Mouse (Mus musculus) c-Kit-positive CD71-negative TER-119-negative erythroid progenitor cells, embryonic 14.5 days (primary cell): ENCODE results near the gene Tlr13.

ENCODE experiments used
- DNase-seq: peaks from one replicate; pipeline ENCODE4 v3.0.0-alpha.2; 2013; ENCODE audit warnings: low read depth

The Tlr13 gene

DNA sequence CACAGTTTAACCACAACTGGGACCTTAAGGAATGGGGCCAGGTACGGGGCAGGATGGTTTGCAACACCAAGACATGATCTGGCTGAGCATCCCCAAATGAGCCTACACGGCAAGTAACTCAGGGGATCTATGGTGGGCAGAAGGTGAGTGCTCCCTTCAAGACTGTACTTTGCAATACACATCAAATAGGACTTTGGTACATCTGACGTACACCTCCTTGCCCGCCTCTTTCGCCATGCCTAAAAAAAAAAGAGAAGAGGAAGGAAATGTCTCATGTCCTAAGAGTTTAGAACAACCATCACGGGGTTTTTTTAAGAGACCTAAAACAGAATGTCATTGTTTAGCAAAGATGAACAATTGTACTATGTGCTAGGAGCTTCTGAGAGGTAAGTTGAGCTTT, at the start of gene Tlr13:
Gene Tlr13 (plus strand): TSS at position 269 of the 400 bp plus-strand sequence.
- no peak for DNase-seq

DNA sequence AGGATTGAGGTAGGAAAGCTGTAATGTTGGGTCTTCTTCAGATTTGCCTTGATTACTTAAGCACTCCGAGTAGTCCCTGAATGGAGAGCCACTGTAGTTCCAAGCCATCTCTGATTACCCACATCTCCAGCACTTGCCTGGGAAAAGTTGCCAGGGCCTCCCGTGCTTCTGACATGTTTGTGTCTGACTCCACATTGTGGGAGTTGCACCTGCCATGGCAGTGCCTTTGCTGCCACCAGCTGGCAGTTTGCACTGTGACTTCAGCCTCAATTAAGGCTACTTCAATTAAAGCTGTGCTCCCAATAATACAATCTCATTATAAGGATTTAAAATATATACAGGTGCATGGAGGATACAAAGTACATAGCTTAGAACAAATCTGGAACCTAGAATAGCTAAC, 37.5 kb upstream of the Tlr13 start:
- DNase-seq: no peak

- DNase-seq: no peak
Observed at GRCm38 (mm10) chrX:106113881-106114280, 29.1 kb upstream of the Tlr13 start.

- DNase-seq: no peak
Observed at GRCm38 (mm10) chrX:106114674-106115073, 28.3 kb upstream of the Tlr13 start.

- no peak for DNase-seq
Observed at GRCm38 (mm10) chrX:106122823-106123222, 20.2 kb upstream of the Tlr13 start.

GRCm38 (mm10) chrX:106128283-106128682, 14.7 kb upstream of the Tlr13 start:
- DNase-seq: no peak

DNA sequence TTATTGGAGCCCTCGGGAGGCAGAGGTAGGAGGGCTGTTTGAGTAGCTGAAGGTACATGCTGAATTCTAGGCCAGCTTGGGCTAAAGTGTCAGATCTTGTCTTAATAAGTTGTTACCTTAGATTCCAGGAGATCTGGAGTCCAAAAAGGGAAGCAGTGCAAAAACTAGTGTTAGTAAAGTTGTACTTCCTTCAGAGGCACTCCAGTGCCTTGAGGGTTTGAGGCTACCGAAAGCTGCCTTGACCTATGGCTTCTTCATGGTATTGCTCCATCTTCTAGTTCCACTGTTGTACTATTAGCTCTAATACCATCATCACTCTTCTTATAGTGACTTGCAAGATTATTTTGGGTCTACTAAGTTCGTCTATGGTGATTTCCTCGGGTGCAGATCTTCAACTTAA, 13.1 kb upstream of the Tlr13 start:
- DNase-seq: no peak

DNA sequence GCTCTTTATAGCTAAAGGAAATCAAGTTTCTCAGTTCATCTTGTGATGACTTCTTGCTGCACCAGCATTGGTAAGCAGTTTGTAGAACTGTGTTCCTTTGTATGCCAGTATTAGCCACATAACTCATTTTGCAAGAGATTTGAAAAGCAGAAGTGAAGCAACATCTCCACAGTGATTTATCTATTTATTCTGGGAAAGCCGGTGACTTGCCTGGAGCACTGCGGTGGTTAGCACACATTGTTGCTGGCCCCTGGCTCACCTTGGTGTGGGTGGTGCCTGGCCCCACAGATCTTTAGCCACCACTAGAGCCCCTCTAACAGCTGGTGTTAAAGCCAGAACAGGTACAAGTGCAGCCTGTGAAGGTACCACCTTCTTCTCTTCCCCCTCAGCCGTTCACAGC, 8.1 kb upstream of the Tlr13 start:
- DNase-seq: no peak

DNA sequence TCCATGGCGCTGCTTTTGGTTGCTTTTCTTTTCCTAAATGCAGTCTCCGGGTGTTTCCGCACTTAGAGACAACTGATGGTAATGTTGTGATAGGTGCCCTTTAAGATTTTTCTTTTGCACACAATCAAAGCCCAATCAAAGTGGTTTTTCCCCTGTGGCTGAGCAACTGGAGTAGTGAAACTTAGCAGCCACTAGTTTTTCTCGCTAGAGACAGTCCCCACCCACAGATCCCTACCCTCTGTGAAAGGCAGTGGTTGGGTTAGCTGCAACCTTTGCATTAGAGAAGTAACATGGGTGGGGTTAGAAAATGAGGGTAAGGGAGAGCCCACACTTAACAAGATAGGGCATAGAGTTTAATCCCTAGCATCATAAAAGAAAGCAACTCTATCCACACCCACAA, 7.5 kb upstream of the Tlr13 start:
- DNase-seq: no peak

DNA sequence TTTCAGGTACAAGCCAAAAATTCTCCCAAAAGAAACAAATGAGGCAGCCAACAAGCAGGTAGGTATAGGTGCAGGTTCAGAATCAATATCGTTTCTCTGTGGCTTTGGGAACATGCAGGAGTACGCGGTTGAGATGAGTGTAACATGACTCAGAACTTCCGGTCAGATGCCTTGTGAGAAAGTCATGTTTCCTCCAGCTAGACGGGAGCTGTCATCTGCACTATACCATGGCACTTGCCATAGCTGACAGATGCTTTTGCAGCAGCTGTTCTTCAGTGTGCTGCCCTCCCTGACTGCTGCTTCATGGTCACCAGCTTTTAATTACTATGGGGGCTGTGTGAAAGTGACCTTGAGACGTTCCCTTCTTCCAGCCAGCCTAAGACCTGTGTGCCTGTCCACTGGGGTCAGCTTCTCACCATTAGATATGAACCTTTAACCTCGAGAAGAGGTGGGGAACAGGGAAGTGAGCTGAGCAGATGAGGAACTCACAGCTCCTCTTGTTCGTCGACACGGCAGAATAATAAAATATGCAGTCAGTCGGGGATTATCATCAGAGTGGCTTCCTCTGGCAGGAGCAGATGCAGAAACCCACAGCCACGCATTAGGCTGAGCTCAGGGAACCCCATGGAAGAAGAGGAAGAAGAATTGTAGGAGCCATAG, 7.0 kb upstream of the Tlr13 start:
- no peak for DNase-seq

DNA sequence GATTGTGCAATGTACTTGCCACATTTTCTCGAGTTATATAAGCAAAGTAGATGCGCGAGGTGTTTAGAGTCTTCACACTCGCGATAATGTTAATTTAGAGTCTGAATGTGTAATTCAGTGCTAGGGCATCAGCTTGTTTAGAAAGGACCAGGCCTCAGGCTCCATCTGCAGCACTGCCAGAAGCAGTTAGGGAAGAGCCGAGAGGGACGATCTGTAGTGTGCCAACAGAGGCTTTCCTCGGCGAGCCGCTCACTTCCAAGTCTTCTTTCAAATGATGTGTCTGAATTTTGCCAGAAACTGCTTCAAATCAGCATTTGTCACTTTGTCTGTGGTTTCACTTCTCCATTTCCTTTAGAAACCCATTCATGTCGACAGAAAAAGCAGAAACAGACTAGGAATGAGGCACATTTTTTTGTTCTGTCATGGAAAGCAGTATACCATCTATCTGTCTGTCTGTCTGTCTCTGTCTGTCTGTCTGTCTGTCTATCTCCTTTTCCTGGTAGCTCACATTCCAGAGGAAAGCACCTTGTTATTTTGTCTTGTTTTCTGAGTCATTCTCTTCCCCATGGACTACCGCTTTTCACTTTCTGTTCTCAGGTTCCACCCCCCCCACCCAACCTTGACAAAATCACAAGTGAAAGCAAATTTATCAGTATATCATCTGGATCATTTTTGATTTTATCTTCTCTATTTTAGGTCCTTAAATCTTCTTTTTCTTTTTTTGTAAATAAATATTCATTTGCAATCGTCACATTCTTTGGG, 3.5 kb upstream of the Tlr13 start:
- DNase-seq: no peak

DNA sequence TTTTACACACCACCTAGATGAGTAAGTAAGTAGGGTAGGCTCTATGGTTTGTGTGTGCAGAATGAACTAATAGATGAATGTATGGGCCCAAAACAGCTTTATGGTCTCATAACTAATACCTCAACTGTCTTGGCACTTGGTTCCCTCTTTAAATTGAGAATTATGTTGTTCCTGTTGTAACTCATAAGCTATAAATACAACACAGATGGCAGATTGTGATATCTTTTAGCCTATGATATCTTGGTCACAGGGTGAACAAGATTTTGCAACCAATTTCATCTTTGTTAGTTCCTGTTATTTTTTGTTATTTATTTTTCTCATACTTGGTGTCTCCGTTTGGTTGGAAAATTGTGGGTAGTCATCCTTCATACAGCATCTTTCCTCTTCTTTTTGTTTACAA, 5.2 kb downstream of the Tlr13 start:
- no peak for DNase-seq

DNA sequence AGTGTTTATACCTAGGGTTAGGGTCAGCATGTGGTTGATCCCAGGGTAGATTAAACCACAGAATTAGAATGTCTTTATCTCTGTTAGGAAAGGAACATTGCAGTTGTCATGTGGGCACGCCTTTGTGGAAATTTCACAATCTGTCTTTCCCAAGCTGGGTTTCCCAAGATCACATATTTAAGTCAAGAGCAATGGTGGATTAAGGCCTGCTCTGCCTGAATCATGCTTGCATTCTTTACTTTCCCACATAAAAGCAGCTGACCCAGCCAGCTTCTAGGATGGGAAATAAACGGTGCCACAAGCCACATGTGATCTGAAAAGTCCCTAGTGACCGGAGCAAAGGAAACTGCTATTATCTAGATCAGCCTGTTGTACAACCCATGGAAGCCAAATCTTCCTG, 6.5 kb downstream of the Tlr13 start:
- no peak for DNase-seq

GRCm38 (mm10) chrX:106154180-106154586, 11.2 kb downstream of the Tlr13 start:
- no peak for DNase-seq

- no peak for DNase-seq
Observed at GRCm38 (mm10) chrX:106155892-106156291, 12.9 kb downstream of the Tlr13 start.

GRCm38 (mm10) chrX:106163995-106164394, 21.0 kb downstream of the Tlr13 start:
- no peak for DNase-seq

DNA sequence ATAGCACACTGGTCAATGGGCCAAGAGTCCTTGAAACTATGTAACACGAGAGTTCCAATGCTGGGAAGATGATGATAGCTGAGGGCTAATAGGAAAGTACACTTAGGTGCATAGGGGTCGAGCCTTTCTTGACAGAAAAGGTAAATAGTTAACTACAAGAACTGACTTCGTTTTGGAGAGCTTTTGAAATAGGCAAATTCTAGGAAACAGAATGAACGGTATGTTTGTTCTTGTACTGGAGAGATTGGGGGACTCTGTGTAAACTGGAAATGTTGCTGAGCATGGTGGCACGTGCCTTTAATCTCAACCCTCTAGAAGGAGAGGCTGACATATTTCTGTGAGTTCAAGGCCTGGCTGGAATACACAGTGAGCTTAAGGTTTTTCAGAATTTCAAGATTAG, 21.6 kb downstream of the Tlr13 start:
- DNase-seq: no peak

DNA sequence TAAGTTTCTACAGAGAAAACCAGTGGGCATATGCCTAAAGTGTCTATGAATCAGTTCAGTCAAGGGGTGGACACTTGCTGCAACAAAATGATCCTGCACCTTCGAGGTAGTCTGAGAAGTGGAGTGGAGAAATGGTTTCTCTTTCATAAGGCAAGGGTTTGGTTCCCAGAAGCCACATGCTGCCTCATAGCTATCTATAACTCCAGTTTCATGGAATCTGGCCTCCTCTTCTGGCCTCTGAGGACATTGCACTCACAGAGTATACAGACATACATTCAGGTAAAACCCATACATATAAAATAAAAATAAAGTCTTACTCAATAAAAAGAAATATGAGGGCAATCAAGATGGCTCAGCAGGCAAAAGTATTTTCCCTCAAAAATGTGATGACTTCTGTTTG, 22.1 kb downstream of the Tlr13 start:
- DNase-seq: no peak

DNA sequence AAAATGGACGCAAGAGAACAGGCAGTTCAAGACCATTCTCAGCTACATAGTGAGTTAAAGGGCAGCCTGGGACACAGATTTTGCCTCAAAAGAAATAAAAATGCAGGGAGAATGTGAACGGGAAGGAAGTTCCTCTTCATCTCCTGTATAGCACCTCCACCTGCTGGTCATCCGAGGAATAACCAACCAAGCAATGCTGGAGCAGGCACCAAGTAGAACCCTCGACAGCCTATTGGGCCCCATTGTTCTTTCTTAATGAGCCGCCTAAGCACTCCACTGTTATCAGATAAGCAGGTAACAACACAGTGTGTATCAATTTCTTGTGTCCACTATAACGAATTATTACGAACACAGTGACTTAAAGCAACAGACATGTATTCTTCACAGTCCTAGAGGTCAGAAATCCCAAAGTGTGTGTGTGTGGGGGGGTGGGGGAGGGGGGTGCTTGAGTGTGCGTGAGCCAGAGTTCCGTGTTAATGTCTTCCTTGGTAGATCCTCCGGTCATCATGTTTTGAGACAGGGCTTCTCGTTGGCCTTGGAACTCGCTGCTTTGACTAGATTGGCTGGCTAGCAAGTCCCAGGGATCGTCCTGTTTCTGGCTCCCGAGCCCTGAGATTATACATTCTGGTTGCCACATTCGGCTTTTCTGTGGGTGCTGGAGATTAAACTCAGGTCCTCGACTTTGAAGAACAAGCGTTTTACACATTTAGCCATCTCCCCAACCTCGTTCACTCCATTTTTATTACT, 28.3 kb downstream of the Tlr13 start:
- peak; percentile 67 for DNase-seq

GRCm38 (mm10) chrX:106171853-106172154, 28.8 kb downstream of the Tlr13 start:
- no peak for DNase-seq

GRCm38 (mm10) chrX:106176331-106176730, 33.3 kb downstream of the Tlr13 start:
- no peak for DNase-seq

DNA sequence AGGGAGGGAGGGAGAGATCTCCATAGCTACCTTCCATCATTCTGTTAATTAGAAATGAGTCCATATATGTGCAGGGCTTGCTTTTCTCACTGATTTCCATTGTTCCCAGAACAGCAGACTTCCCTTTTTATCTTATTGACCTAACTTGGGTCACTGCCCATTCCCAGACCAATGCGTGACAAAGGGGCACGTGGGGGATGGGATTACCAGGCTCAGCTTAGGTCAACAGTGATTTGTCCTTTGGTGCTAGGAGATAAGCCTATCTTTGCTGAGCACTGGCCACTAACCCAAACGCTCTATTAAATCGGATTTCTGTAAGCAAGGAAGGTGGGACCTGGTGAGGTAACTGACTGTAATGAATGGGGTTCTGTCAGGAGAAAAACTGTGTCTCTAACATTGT, 41.3 kb downstream of the Tlr13 start:
- DNase-seq: no peak

GRCm38 (mm10) chrX:106185706-106186105, 42.7 kb downstream of the Tlr13 start:
- no peak for DNase-seq
